Mouse (Mus musculus): ENCODE data around the gene Cdc42se2. TPM values are rescaled to one million over a fixed set of nuclear protein-coding genes. Genes with fewer than 3 reads are reported as not detected.

Gene Cdc42se2
- 7.7 TPM for polyA plus RNA-seq (2014; fragmentation: Illumina TruSeq; extraction: RNeasy Lipid Tissue Mini Kit (QIAGEN cat#74804); ENCODE audit: low read depth, low replicate concordance)

GRCm38 (mm10) chr11:54787488-54788474 lies at the start of gene Cdc42se2:
TSS of gene Cdc42se2 (minus strand) at chr11:54787675.

Other genes with a start within 250 kb of the Cdc42se2 start
- 7.6 TPM for gene Lyrm7, start 73.2 kb upstream of the Cdc42se2 start, polyA plus RNA-seq (2014; fragmentation: Illumina TruSeq; extraction: RNeasy Lipid Tissue Mini Kit (QIAGEN cat#74804); ENCODE audit: low read depth, low replicate concordance)
- gene Hint1, start 78.7 kb upstream of the Cdc42se2 start, polyA plus RNA-seq (2014; fragmentation: Illumina TruSeq; extraction: RNeasy Lipid Tissue Mini Kit (QIAGEN cat#74804); ENCODE audit: low read depth, low replicate concordance) = 215 TPM
- 2.6 TPM for gene Gpx3, start 114.8 kb upstream of the Cdc42se2 start, polyA plus RNA-seq (2014; fragmentation: Illumina TruSeq; extraction: RNeasy Lipid Tissue Mini Kit (QIAGEN cat#74804); ENCODE audit: low read depth, low replicate concordance)
- 0.85 TPM for gene Tnip1, start 175.2 kb upstream of the Cdc42se2 start, polyA plus RNA-seq (2014; fragmentation: Illumina TruSeq; extraction: RNeasy Lipid Tissue Mini Kit (QIAGEN cat#74804); ENCODE audit: low read depth, low replicate concordance)
- 22.9 TPM for gene Anxa6, start 245.8 kb upstream of the Cdc42se2 start, polyA plus RNA-seq (2014; fragmentation: Illumina TruSeq; extraction: RNeasy Lipid Tissue Mini Kit (QIAGEN cat#74804); ENCODE audit: low read depth, low replicate concordance)